Mouse (Mus musculus): Measurements from ENCODE around the gene Sfrp4. TPM values are rescaled to one million over a fixed set of nuclear protein-coding genes. Genes with fewer than 3 reads are reported as not detected.
"Not testable (repeated sequence)": the region's sequence is repeated elsewhere in the genome, so short reads cannot be mapped to it uniquely, and the experiment has no call there.

Gene Sfrp4
- polyA plus RNA-seq (2014; fragmentation: Nextera tagmentation; extraction: Ambion mirVana) = 1.2 and 1.9 TPM in 2 replicates

GRCm38 (mm10) chr13:19622573-19623227, at the start of gene Sfrp4:
Sfrp4 (plus strand) TSS chr13:19623104.
- H3K4me2 ChIP-seq (ENCODE audit: low read depth) = peak within 1 kb of the TSS; percentile 83
- peak within 1 kb of the TSS; percentile 33 for H3K9ac ChIP-seq (ENCODE audit: low read length)
- no peaks in the 10 kb centered on the region for H3K36me3 ChIP-seq (ENCODE audit: control insufficient read depth, insufficient read depth, low read length)
- 0 out of 2 replicates have a peak, but pooled peaks cover 8% of the 10 kb centered on the region for H3K27me3 ChIP-seq (ENCODE audit: control insufficient read depth, insufficient read depth, low read length)
- no peak within 1 kb of the TSS for H3K27ac ChIP-seq (ENCODE audit: low read depth, low read length)
- peak within 1 kb of the TSS; percentile 39 for H3K4me3 ChIP-seq (ENCODE audit: low read depth, low read length)
- DNase-seq (ENCODE audit: low spot score) = peak; percentile 65
- WGBS = 3% methylated on average over 25 of the region's 25 CpGs
- peaks cover 4% of the 10 kb centered on the region; the same call in 1 of the 2 replicates for H3K4me1 ChIP-seq (ENCODE audit: control insufficient read depth, insufficient read depth, low read length)
- ATAC-seq (ENCODE audit: insufficient read depth, low FRiP score, low TSS enrichment) = peak; percentile 65
- no peaks in the 10 kb centered on the region for H3K9me3 ChIP-seq (ENCODE audit: control insufficient read depth, low read length)

- 98% methylated on average over 2 of the region's 2 CpGs for WGBS
- H3K36me3 ChIP-seq (ENCODE audit: control insufficient read depth, insufficient read depth, low read length); H3K4me1 ChIP-seq (ENCODE audit: control insufficient read depth, insufficient read depth, low read length); H3K27ac ChIP-seq (ENCODE audit: low read depth, low read length); H3K4me2 ChIP-seq (ENCODE audit: low read depth); H3K9me3 ChIP-seq (ENCODE audit: control insufficient read depth, low read length); DNase-seq (ENCODE audit: low spot score); H3K27me3 ChIP-seq (ENCODE audit: control insufficient read depth, insufficient read depth, low read length); H3K9ac ChIP-seq (ENCODE audit: low read length); ATAC-seq (ENCODE audit: insufficient read depth, low FRiP score, low TSS enrichment); H3K4me3 ChIP-seq (ENCODE audit: low read depth, low read length): not testable (repeated sequence)
These were observed 48.2 kb upstream of the Sfrp4 start for GRCm38 (mm10) chr13:19574723-19575122.

GRCm38 (mm10) chr13:19575947-19576346, 47.0 kb upstream of the Sfrp4 start:
- Histone ChIP-seq H3K9ac (ENCODE audit: low read length) (no peak overlapping the region), H3K36me3 (ENCODE audit: control insufficient read depth, insufficient read depth, low read length) (no peaks in the 10 kb centered on the region), H3K9me3 (ENCODE audit: control insufficient read depth, low read length) (no peaks in the 10 kb centered on the region), H3K4me1 (ENCODE audit: control insufficient read depth, insufficient read depth, low read length) (no peaks in the 10 kb centered on the region), H3K27ac (ENCODE audit: low read depth, low read length) (no peak overlapping the region), H3K4me2 (ENCODE audit: low read depth) (no peak overlapping the region), H3K27me3 (ENCODE audit: control insufficient read depth, insufficient read depth, low read length) (no peaks in the 10 kb centered on the region), H3K4me3 (ENCODE audit: low read depth, low read length) (no peak overlapping the region)
- DNase-seq (ENCODE audit: low spot score) (no peak), ATAC-seq (ENCODE audit: insufficient read depth, low FRiP score, low TSS enrichment) (no peak)
- 89% methylated on average over 3 of the region's 3 CpGs for WGBS

- no peaks in the 10 kb centered on the region for H3K4me1 ChIP-seq (ENCODE audit: control insufficient read depth, insufficient read depth, low read length)
- H3K4me3 ChIP-seq (ENCODE audit: low read depth, low read length) = no peak overlapping the region
- no peak overlapping the region for H3K27ac ChIP-seq (ENCODE audit: low read depth, low read length)
- 89% methylated on average over 3 of the region's 3 CpGs for WGBS
- DNase-seq (ENCODE audit: low spot score) (no peak), ATAC-seq (ENCODE audit: insufficient read depth, low FRiP score, low TSS enrichment) (no peak)
- H3K27me3 ChIP-seq (ENCODE audit: control insufficient read depth, insufficient read depth, low read length) = no peaks in the 10 kb centered on the region
- no peak overlapping the region for H3K9ac ChIP-seq (ENCODE audit: low read length)
- no peak overlapping the region for H3K4me2 ChIP-seq (ENCODE audit: low read depth)
- no peaks in the 10 kb centered on the region for H3K9me3 ChIP-seq (ENCODE audit: control insufficient read depth, low read length)
- H3K36me3 ChIP-seq (ENCODE audit: control insufficient read depth, insufficient read depth, low read length) = no peaks in the 10 kb centered on the region
These were observed 31.7 kb upstream of the Sfrp4 start for GRCm38 (mm10) chr13:19590996-19591759.

DNA sequence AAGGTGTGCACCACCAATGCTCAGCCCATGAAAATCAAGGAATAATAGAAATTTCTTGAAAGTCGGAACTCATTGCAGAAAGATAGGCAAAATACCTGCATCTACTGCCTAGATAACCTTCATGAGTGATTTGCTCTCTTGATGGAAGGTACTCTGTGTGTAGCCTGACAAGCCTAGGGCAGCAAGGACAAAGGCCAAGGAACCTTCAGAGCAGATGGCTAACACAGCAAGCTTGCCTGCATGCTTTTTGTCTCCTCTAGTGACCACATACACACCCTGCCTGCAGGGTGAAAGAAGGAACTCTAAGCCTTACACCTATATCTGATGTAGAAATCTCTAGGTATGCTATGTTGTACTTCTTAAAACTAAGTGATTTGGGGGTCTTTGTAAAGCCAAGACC, 27.8 kb upstream of the Sfrp4 start:
- Histone ChIP-seq H3K27me3 (ENCODE audit: control insufficient read depth, insufficient read depth, low read length) (no peaks in the 10 kb centered on the region), H3K9ac (ENCODE audit: low read length) (no peak overlapping the region), H3K4me2 (ENCODE audit: low read depth) (no peak overlapping the region), H3K27ac (ENCODE audit: low read depth, low read length) (no peak overlapping the region), H3K4me3 (ENCODE audit: low read depth, low read length) (no peak overlapping the region), H3K9me3 (ENCODE audit: control insufficient read depth, low read length) (no peaks in the 10 kb centered on the region), H3K36me3 (ENCODE audit: control insufficient read depth, insufficient read depth, low read length) (no peaks in the 10 kb centered on the region), H3K4me1 (ENCODE audit: control insufficient read depth, insufficient read depth, low read length) (no peaks in the 10 kb centered on the region)
- 89% methylated on average over 1 of the region's 1 CpGs for WGBS
- DNase-seq (ENCODE audit: low spot score) (no peak), ATAC-seq (ENCODE audit: insufficient read depth, low FRiP score, low TSS enrichment) (no peak)

GRCm38 (mm10) chr13:19599242-19599641, 23.7 kb upstream of the Sfrp4 start:
- no peak overlapping the region for H3K4me3 ChIP-seq (ENCODE audit: low read depth, low read length)
- no peak for DNase-seq (ENCODE audit: low spot score)
- no peak overlapping the region for H3K9ac ChIP-seq (ENCODE audit: low read length)
- 92% methylated on average over 6 of the region's 6 CpGs for WGBS
- no peaks in the 10 kb centered on the region for H3K36me3 ChIP-seq (ENCODE audit: control insufficient read depth, insufficient read depth, low read length)
- H3K27ac ChIP-seq (ENCODE audit: low read depth, low read length) = no peak overlapping the region
- H3K4me1 ChIP-seq (ENCODE audit: control insufficient read depth, insufficient read depth, low read length) = no peaks in the 10 kb centered on the region
- no peak for ATAC-seq (ENCODE audit: insufficient read depth, low FRiP score, low TSS enrichment)
- no peak overlapping the region for H3K4me2 ChIP-seq (ENCODE audit: low read depth)
- no peaks in the 10 kb centered on the region for H3K27me3 ChIP-seq (ENCODE audit: control insufficient read depth, insufficient read depth, low read length)
- no peaks in the 10 kb centered on the region for H3K9me3 ChIP-seq (ENCODE audit: control insufficient read depth, low read length)

- Histone ChIP-seq H3K4me2 (ENCODE audit: low read depth) (no peak overlapping the region), H3K4me3 (ENCODE audit: low read depth, low read length) (no peak overlapping the region), H3K4me1 (ENCODE audit: control insufficient read depth, insufficient read depth, low read length) (no peaks in the 10 kb centered on the region), H3K27me3 (ENCODE audit: control insufficient read depth, insufficient read depth, low read length) (no peaks in the 10 kb centered on the region), H3K27ac (ENCODE audit: low read depth, low read length) (no peak overlapping the region), H3K36me3 (ENCODE audit: control insufficient read depth, insufficient read depth, low read length) (no peaks in the 10 kb centered on the region), H3K9me3 (ENCODE audit: control insufficient read depth, low read length) (no peaks in the 10 kb centered on the region), H3K9ac (ENCODE audit: low read length) (no peak overlapping the region)
- ATAC-seq (ENCODE audit: insufficient read depth, low FRiP score, low TSS enrichment) (no peak), DNase-seq (ENCODE audit: low spot score) (no peak)
- WGBS = 98% methylated on average over 1 of the region's 1 CpGs
These were observed 20.4 kb upstream of the Sfrp4 start for GRCm38 (mm10) chr13:19602531-19602930.

DNA sequence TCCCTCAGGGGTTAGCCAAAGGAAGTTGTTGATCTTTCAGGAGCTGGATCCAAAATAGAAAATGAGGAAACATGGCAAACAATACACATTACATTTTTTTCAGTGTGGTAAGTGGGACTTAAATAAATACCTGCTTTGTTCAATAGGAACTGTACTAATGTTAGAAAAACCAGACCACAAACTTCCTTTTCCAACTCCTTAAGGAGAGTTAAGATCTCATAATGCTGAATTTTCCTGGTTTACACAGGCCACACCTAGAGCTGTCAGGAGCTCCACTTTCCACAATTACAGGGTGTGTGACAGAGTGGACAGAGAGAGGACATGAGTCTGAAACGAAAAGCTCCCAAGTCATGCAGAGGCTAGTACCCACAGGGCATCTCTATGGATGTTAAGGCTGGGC, 19.2 kb upstream of the Sfrp4 start:
- ATAC-seq (ENCODE audit: insufficient read depth, low FRiP score, low TSS enrichment) (no peak), DNase-seq (ENCODE audit: low spot score) (no peak)
- Histone ChIP-seq H3K4me2 (ENCODE audit: low read depth) (no peak overlapping the region), H3K9me3 (ENCODE audit: control insufficient read depth, low read length) (no peaks in the 10 kb centered on the region), H3K4me1 (ENCODE audit: control insufficient read depth, insufficient read depth, low read length) (no peaks in the 10 kb centered on the region), H3K4me3 (ENCODE audit: low read depth, low read length) (no peak overlapping the region), H3K36me3 (ENCODE audit: control insufficient read depth, insufficient read depth, low read length) (no peaks in the 10 kb centered on the region), H3K27me3 (ENCODE audit: control insufficient read depth, insufficient read depth, low read length) (no peaks in the 10 kb centered on the region), H3K27ac (ENCODE audit: low read depth, low read length) (no peak overlapping the region), H3K9ac (ENCODE audit: low read length) (no peak overlapping the region)
- WGBS = 91% methylated on average over 1 of the region's 1 CpGs

- Histone ChIP-seq H3K27ac (ENCODE audit: low read depth, low read length) (no peak overlapping the region), H3K9me3 (ENCODE audit: control insufficient read depth, low read length) (no peaks in the 10 kb centered on the region), H3K36me3 (ENCODE audit: control insufficient read depth, insufficient read depth, low read length) (no peaks in the 10 kb centered on the region), H3K4me1 (ENCODE audit: control insufficient read depth, insufficient read depth, low read length) (no peaks in the 10 kb centered on the region), H3K9ac (ENCODE audit: low read length) (no peak overlapping the region), H3K4me2 (ENCODE audit: low read depth) (no peak overlapping the region), H3K4me3 (ENCODE audit: low read depth, low read length) (no peak overlapping the region), H3K27me3 (ENCODE audit: control insufficient read depth, insufficient read depth, low read length) (no peaks in the 10 kb centered on the region)
- ATAC-seq (ENCODE audit: insufficient read depth, low FRiP score, low TSS enrichment) (no peak), DNase-seq (ENCODE audit: low spot score) (no peak)
These were observed 18.0 kb upstream of the Sfrp4 start for GRCm38 (mm10) chr13:19604916-19605315.

All from neural tube, embryonic 11.5 days (tissue).